Mouse (Mus musculus) stomach, embryonic 16.5 days (tissue): ENCODE data around the gene Zfp90. TPM values are rescaled to one million over a fixed set of nuclear protein-coding genes. Genes with fewer than 3 reads are reported as not detected.

Experiments used
- ATAC-seq: fragments of 200-750 bp; cut with Nextera tagmentation; 2 replicates; pipeline ENCODE4 v1.8.0; 2017; ENCODE audit warnings: moderate number of reproducible peaks, moderate TSS enrichment; ENCODE audit not compliant: insufficient read depth, low FRiP score
- H3K27ac ChIP-seq: fragments of 300-500 bp; sonication (generic); 2 replicates; pipeline ENCODE4 v1.5.1; 2014; ENCODE audit warnings: low read length
- H3K27me3 ChIP-seq: fragments of 300-500 bp; sonication (generic); 2 replicates; pipeline ENCODE4 v1.6.1; 2014; ENCODE audit warnings: low read length, control low read depth, mixed read lengths; ENCODE audit not compliant: control insufficient read depth, insufficient read depth
- H3K36me3 ChIP-seq: fragments of 300-500 bp; sonication (generic); 2 replicates; pipeline ENCODE4 v1.6.1; 2014; ENCODE audit warnings: low read length; ENCODE audit not compliant: control insufficient read depth, insufficient read depth
- H3K4me1 ChIP-seq: fragments of 300-500 bp; sonication (generic); 2 replicates; pipeline ENCODE4 v1.6.1; 2014; ENCODE audit warnings: low read length, control low read depth, mixed read lengths; ENCODE audit not compliant: control insufficient read depth, insufficient read depth
- H3K4me2 ChIP-seq: fragments of 300-500 bp; sonication (generic); 2 replicates; pipeline ENCODE4 v1.6.1; 2014; ENCODE audit warnings: low read depth, low read length, mixed read lengths
- H3K4me3 ChIP-seq: fragments of 300-500 bp; sonication (generic); replicated peaks from 2 replicates; pipeline ENCODE4 v1.5.1; 2014; ENCODE audit warnings: mild to moderate bottlenecking, low read length
- H3K9ac ChIP-seq: fragments of 300-500 bp; sonication (generic); 2 replicates; pipeline ENCODE4 v1.6.1; 2014; ENCODE audit warnings: low read length
- H3K9me3 ChIP-seq: fragments of 300-500 bp; sonication (generic); replicated peaks from 2 replicates; pipeline ENCODE4 v1.6.1; 2016; ENCODE audit warnings: low read length, control low read depth; ENCODE audit not compliant: control insufficient read depth
- WGBS: fragments of 180-500 bp; shearing (Covaris S2); extraction: QIAGEN DNeasy Blood & Tissue Kit; methylation state at CpG from one replicate; pipeline ENCODE4 v1.1.7; 2014; 5-methylcytosine and 5-hydroxymethylcytosine counted together
- polyA plus RNA-seq: library from polyadenylated mRNA; unstranded; fragments of >200 nt; fragmentation: Nextera tagmentation; extraction: Ambion mirVana; gene quantifications from 2 replicates; pipeline ENCODE4 v1.2.1, GENCODE M21; 2015

The Zfp90 gene
- polyA plus RNA-seq, 1 experiment from 2014 or later: 15.3 TPM

DNA sequence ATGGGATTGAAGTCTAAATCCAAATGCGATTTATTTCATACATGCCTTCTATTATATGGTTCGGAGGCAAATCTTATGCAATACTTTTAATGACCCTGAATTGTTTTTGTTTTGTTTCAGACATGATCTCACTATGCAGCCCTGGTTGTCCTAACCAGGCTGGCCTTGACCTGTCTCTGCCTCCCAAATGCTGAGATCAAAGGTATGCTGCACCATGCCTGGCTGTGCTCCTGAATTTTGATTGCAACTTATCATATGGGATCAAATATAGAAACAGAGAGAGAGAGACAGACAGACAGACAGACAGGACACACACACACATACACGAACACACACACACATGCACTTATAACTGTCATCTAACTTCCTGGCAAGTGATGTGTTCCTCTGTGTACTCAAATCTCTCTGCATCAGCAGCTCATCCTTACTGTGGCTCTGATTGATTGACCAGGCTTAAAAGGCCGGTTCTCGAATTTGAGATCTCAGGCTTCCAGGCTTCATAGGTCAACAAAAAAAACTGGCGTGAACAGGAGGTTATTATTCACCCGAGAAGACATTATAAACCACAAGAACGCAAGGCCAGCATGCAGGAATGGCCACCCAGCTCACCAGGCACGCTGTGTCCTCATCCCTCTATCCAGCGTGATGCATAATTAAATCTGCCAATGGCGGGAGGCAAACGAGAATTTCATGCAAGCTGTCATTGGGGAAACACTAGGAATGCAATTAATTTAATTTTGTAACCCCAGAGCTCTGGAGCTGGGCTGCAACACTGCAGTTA lies 37.8 kb downstream of the Zfp90 start:
- Histone ChIP-seq H3K36me3 (no peaks in the 10 kb centered on the region), H3K4me2 (no peak overlapping the region), H3K9ac (no peak overlapping the region), H3K9me3 (no peaks in the 10 kb centered on the region), H3K4me1 (no peaks in the 10 kb centered on the region), H3K4me3 (no peak overlapping the region), H3K27me3 (no peaks in the 10 kb centered on the region), H3K27ac (no peak overlapping the region)
- 47% methylated on average over 12 of the region's 12 CpGs for WGBS
- ATAC-seq: no peak

DNA sequence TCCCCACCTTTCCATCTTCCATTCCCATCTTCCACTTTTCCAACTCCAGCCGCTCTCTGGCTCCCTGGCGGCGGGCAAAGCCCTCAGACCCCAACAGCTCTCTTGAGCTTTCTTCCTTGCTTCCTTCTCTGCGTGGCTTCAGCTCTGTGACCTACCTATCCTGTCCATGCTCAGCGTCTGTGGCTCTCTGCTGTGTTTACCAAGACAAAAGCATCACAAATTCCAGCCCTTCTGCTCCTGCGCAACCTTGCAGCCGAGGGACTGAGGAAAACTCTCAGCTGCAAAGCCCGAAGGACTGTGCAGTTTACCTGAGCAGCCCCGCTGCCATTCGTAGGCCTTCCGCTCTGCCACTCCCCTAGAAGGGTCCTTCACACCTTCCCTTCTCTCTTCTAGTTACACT lies 38.9 kb downstream of the Zfp90 start:
- H3K4me1 ChIP-seq: no peaks in the 10 kb centered on the region
- no peaks in the 10 kb centered on the region for H3K36me3 ChIP-seq
- H3K4me3 ChIP-seq: no peak overlapping the region
- H3K4me2 ChIP-seq: no peak overlapping the region
- 66% methylated on average over 11 of the region's 11 CpGs for WGBS
- H3K27me3 ChIP-seq: no peaks in the 10 kb centered on the region
- H3K9ac ChIP-seq: no peak overlapping the region
- H3K9me3 ChIP-seq: no peaks in the 10 kb centered on the region
- ATAC-seq: no peak
- no peak overlapping the region for H3K27ac ChIP-seq

DNA sequence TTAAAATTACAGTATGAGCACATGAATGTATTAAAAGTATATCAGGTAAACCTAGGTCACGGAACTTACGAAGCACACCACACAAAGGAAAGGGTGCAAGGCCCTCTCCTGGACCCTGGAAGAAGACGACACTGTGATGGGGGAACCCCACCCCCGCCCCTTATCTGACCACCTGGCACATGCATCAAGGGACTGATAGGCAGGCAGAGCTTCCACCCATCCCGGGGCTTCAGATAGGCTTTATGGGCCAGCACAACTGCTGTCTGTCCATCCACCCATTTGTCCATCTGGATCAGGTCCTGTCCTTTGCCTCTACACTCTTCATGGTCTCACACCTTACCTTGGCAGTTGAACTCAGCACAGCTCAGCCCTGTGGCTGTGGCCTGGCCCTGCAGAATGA lies 47.0 kb downstream of the Zfp90 start:
- no peak for ATAC-seq
- Histone ChIP-seq H3K9me3 (no peaks in the 10 kb centered on the region), H3K4me2 (no peak overlapping the region), H3K4me3 (no peak overlapping the region), H3K4me1 (no peaks in the 10 kb centered on the region), H3K27me3 (no peaks in the 10 kb centered on the region), H3K36me3 (no peaks in the 10 kb centered on the region), H3K9ac (no peak overlapping the region), H3K27ac (no peak overlapping the region)
- 49% methylated on average over 5 of the region's 5 CpGs for WGBS

- WGBS: 85% methylated on average over 6 of the region's 6 CpGs
- no peak for ATAC-seq
- no peak overlapping the region for H3K4me3 ChIP-seq
- H3K4me1 ChIP-seq: no peaks in the 10 kb centered on the region
- H3K9ac ChIP-seq: no peak overlapping the region
- no peak overlapping the region for H3K4me2 ChIP-seq
- H3K36me3 ChIP-seq: no peaks in the 10 kb centered on the region
- no peak overlapping the region for H3K27ac ChIP-seq
- no peaks in the 10 kb centered on the region for H3K9me3 ChIP-seq
- no peaks in the 10 kb centered on the region for H3K27me3 ChIP-seq
Observed at GRCm38 (mm10) chr8:106463795-106464194, 48.7 kb downstream of the Zfp90 start.

GRCm38 (mm10) chr8:106469485-106469884 lies 54.4 kb downstream of the Zfp90 start:
- Histone ChIP-seq H3K4me3 (no peak overlapping the region), H3K36me3 (no peaks in the 10 kb centered on the region), H3K4me1 (no peaks in the 10 kb centered on the region), H3K27ac (no peak overlapping the region), H3K27me3 (no peaks in the 10 kb centered on the region), H3K9me3 (no peaks in the 10 kb centered on the region), H3K4me2 (no peak overlapping the region), H3K9ac (no peak overlapping the region)
- 39% methylated on average over 7 of the region's 7 CpGs for WGBS
- no peak for ATAC-seq

- H3K27me3 ChIP-seq: no peaks in the 10 kb centered on the region
- H3K4me1 ChIP-seq: no peaks in the 10 kb centered on the region
- H3K9ac ChIP-seq: no peak overlapping the region
- H3K4me2 ChIP-seq: no peak overlapping the region
- WGBS: 77% methylated on average over 5 of the region's 5 CpGs
- no peaks in the 10 kb centered on the region for H3K9me3 ChIP-seq
- no peak overlapping the region for H3K27ac ChIP-seq
- ATAC-seq: no peak
- no peaks in the 10 kb centered on the region for H3K36me3 ChIP-seq
- H3K4me3 ChIP-seq: no peak overlapping the region
Observed at GRCm38 (mm10) chr8:106474001-106474400, 58.9 kb downstream of the Zfp90 start.

Other genes starting within 250 kb of the Zfp90 start
- gene Slc7a6, start 246.5 kb upstream of the Zfp90 start, polyA plus RNA-seq: 28.7 and 33.2 TPM in 2 replicates
- 25.5 and 26.3 TPM in 2 replicates for gene Slc7a6os, start 204.4 kb upstream of the Zfp90 start, polyA plus RNA-seq
- gene Prmt7, start 204.4 kb upstream of the Zfp90 start, polyA plus RNA-seq: 43.8 and 44.7 TPM in 2 replicates
- gene Smpd3, start 77.3 kb upstream of the Zfp90 start, polyA plus RNA-seq: 24.5 and 30.8 TPM in 2 replicates
- not detected in 2 replicates for gene 6030452D12Rik, start 85.2 kb downstream of the Zfp90 start, polyA plus RNA-seq
- 16.7 and 16.8 TPM in 2 replicates for gene Cdh3, start 95.6 kb downstream of the Zfp90 start, polyA plus RNA-seq
- gene Gm10073, start 158.1 kb downstream of the Zfp90 start, polyA plus RNA-seq: 13.4 and 26.5 TPM in 2 replicates
- 215 and 267 TPM in 2 replicates for gene Cdh1, start 188.0 kb downstream of the Zfp90 start, polyA plus RNA-seq